Mouse (Mus musculus) heart, adult 2 months (tissue): ENCODE results near the gene Khnyn.

Experiments
- CTCF ChIP-seq: fragments of 200-600 bp; IDR thresholded peaks from 2 replicates; pipeline ENCODE4 v1.8.1; 2022; ENCODE audit warnings: antibody characterized with exemption, mild to moderate bottlenecking, moderate library complexity
- EP300 ChIP-seq: fragments of 200-500 bp; IDR thresholded peaks from 2 replicates; pipeline ENCODE4 v1.6.1; 2011; ENCODE audit warnings: low read depth, low read length, control low read depth; ENCODE audit not compliant: insufficient read depth
- POLR2A ChIP-seq: fragments of 200-500 bp; IDR thresholded peaks from 2 replicates; pipeline ENCODE4 v1.6.1; 2011; ENCODE audit warnings: mild to moderate bottlenecking, low read depth, low read length, control low read depth; ENCODE audit not compliant: insufficient read depth

- TF ChIP-seq EP300: no peak
- 0 out of 2 replicates have a peak, but pooled peaks have one; percentile 9 for TF ChIP-seq CTCF
- TF ChIP-seq POLR2A: no peak
These were observed 55.5 kb downstream of the Khnyn start for GRCm38 (mm10) chr14:55940070-55940800.
